Mouse (Mus musculus) kidney, adult 2 months (tissue): ENCODE data around the gene Sat2.

Experiments
- CTCF ChIP-seq: fragments of 200-500 bp; conservative IDR thresholded peaks from 2 replicates; pipeline ENCODE4 v1.5.1; 2011; ENCODE audit warnings: low read depth, mild to moderate bottlenecking, control low read depth, low read length, moderate library complexity, mixed read lengths; ENCODE audit not compliant: insufficient read depth, insufficient read length
- POLR2A ChIP-seq: fragments of 200-500 bp; IDR thresholded peaks from one replicate; pipeline ENCODE4 v1.6.1; 2011; ENCODE audit warnings: low read depth, low read length, control low read depth

DNA sequence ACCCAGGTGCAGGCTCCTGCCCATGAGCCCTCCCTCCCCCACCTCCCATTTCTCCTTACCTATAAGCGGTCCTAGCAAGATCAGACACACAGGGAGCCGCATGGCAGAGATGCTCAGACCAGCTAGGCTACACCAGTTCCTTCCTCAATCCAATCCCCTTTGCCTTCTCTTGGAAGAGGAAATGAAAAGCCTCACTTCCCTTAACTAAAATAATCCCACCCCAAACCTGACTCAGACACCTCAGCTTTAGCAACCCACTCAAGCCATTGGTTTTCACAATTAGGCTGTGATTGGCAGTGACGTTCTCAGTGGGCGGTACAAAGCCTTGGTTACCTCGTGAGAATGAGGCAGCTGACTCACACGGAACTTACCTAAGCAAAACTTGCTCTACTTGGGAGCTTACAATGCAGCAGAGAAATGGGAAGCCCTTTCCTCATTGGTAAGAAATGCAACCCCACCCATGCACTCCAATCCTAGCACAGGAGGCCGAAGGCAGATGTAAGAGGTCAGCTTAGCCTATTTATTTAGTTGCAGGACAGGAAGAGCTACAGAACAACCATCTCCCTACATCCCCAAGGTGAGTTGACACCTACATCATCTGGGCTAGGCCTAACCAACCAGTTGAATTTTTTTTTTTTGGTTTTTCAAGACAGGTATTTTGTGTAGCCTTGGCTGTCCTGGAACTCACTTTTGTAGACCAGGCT, 44.3 kb downstream of the Sat2 start, which contains the start of gene Cd68:
- TF ChIP-seq CTCF (no peak), POLR2A (no peak)
